Mouse (Mus musculus) E14TG2a.4 (cell line): Measurements from ENCODE around the gene Kirrel3.

Experiments used
- CTCF ChIP-seq: conservative IDR thresholded peaks from 2 replicates; pipeline ENCODE4 v1.5.1; 2014; ENCODE audit warnings: low read length
- NANOG ChIP-seq: IDR thresholded peaks from 2 replicates; pipeline ENCODE4 v1.6.1; 2014; ENCODE audit warnings: borderline replicate concordance, low read length, mixed read lengths
- POU5F1 ChIP-seq: IDR thresholded peaks from 2 replicates; pipeline ENCODE4 v1.6.1; 2014; ENCODE audit warnings: low read length, borderline replicate concordance

GRCm38 (mm10) chr9:34607976-34608375, 122.3 kb downstream of the Kirrel3 start:
- no peak for TF ChIP-seq CTCF
- no peak for TF ChIP-seq NANOG
- no peak for TF ChIP-seq POU5F1
